Mouse (Mus musculus) neural tube, embryonic 15.5 days (tissue): ENCODE measurements around the gene Capn2. TPM values are rescaled to one million over a fixed set of nuclear protein-coding genes. Genes with fewer than 3 reads are reported as not detected.

ENCODE experiments used
- polyA plus RNA-seq: library from polyadenylated mRNA; unstranded; fragments of >200 nt; fragmentation: Nextera tagmentation; extraction: Ambion mirVana; gene quantifications from 2 replicates; pipeline ENCODE4 v1.2.1, GENCODE M21; 2015

Capn2 gene
- polyA plus RNA-seq, 1 experiment from 2014 or later = 95.3 TPM

Other genes with a start within 250 kb of the Capn2 start
- gene Degs1, start 234.8 kb downstream of the Capn2 start, polyA plus RNA-seq = 101 and 108 TPM in 2 replicates
- 20.0 and 23.6 TPM in 2 replicates for gene Fbxo28, start 176.0 kb downstream of the Capn2 start, polyA plus RNA-seq
- gene Trp53bp2, start 108.4 kb downstream of the Capn2 start, polyA plus RNA-seq = 14.6 and 17.4 TPM in 2 replicates
- 0.08 and 0.28 TPM in 2 replicates for gene Capn8, start 47.4 kb upstream of the Capn2 start, polyA plus RNA-seq
- gene Ccdc185, start 231.6 kb upstream of the Capn2 start, polyA plus RNA-seq = not detected in 2 replicates
- 82.3 and 88.9 TPM in 2 replicates for gene Susd4, start 246.3 kb upstream of the Capn2 start, polyA plus RNA-seq